In genomic region chr1:132476575-132476927, GRCm38 (mm10) we compare ENCODE assay signal across 8 mouse cellular contexts. TPM values are rescaled to one million over a fixed set of nuclear protein-coding genes. Genes with fewer than 3 reads are reported as not detected.
DNase-seq lines count a peak whose midpoint lies in the region; ATAC-seq and TF ChIP-seq lines count a peak whose summit lies in the region.

No protein-coding gene starts in this region.

- H3K27ac ChIP-seq in cerebellum, adult 2 months (ENCODE audit: insufficient read depth, low read length) = peak overlapping the region; percentile 65; the same call in 1 of the 2 replicates
- 0 out of 2 replicates have a peak overlapping the region, but pooled peaks have one; percentile 33 for H3K27ac ChIP-seq in forebrain, embryonic 14.5 days (ENCODE audit: low read depth, low read length)
- H3K27ac ChIP-seq in liver, embryonic 14.5 days = peak overlapping the region; percentile 16

- WGBS in cerebellum, adult 2 months = 5% methylated on average over 9 of the region's 9 CpGs
- WGBS in forebrain, embryonic 14.5 days = 4% methylated on average over 9 of the region's 9 CpGs
- 4% methylated on average over 9 of the region's 9 CpGs for WGBS in liver, embryonic 14.5 days (ENCODE audit: insufficient replicate concordance)

- peak overlapping the region; percentile 98 for H3K4me3 ChIP-seq in cerebellum, adult 2 months (replicated peaks; ENCODE audit: insufficient read depth, low read depth, low read length)
- peak overlapping the region; percentile 58 for H3K4me3 ChIP-seq in forebrain, embryonic 14.5 days (ENCODE audit: low read depth, low read length)
- H3K4me3 ChIP-seq in liver, embryonic 14.5 days (ENCODE audit: insufficient read depth in 1 of 2, low read depth in 2 of 2, low read length in 2 of 2) = peak overlapping the region; percentile 75 to 92

- no peak for DNase-seq in cerebellum, adult 2 months
- no peak for DNase-seq in cerebellum, adult 9-10 months
- DNase-seq in forebrain, embryonic 14.5 days (ENCODE audit: low spot score) = no peak
- DNase-seq in liver, embryonic 14.5 days (ENCODE audit: low read depth in 3 of 3, low spot score in 3 of 3) = peak in 1 of 3 experiments; percentile 23
- DNase-seq in yolk sac, embryonic 10.5 days (ENCODE audit: low spot score) = no peak
- no peak for DNase-seq in ovary, postnatal 14 days (ENCODE audit: low spot score)
- no peak for DNase-seq in adrenal gland, adult 2 months

- TF ChIP-seq CTCF in cerebellum, adult 2 months (IDR thresholded peaks at IDR 0.05; ENCODE audit: borderline replicate concordance, insufficient read depth, low read depth, low read length) = no peak
- no peak for TF ChIP-seq CTCF in liver, embryonic 14.5 days (IDR thresholded peaks at IDR 0.05; ENCODE audit: low read depth)

- no peaks in the 10 kb centered on the region for H3K27me3 ChIP-seq in cerebellum, adult 2 months (ENCODE audit: control insufficient read depth, insufficient read depth, low read length)
- H3K27me3 ChIP-seq in forebrain, embryonic 14.5 days (replicated peaks; ENCODE audit: control insufficient read depth, insufficient read depth, low read length) = no peaks in the 10 kb centered on the region
- H3K27me3 ChIP-seq in liver, embryonic 14.5 days (ENCODE audit: control insufficient read depth, insufficient read depth, low read length) = no peaks in the 10 kb centered on the region

- peak; percentile 59 for ATAC-seq in CD4-positive, CD25-positive, alpha-beta regulatory T cell, adult 4 months
- no peak; the same call in 1 of the 2 replicates for ATAC-seq in forebrain, embryonic 14.5 days
- ATAC-seq in liver, embryonic 14.5 days (ENCODE audit: insufficient read depth) = peak; percentile 56

- no peaks in the 10 kb centered on the region for H3K36me3 ChIP-seq in forebrain, embryonic 14.5 days (ENCODE audit: control insufficient read depth, insufficient read depth, low read length)
- H3K36me3 ChIP-seq in liver, embryonic 14.5 days (replicated peaks; ENCODE audit: control insufficient read depth, insufficient read depth, low read depth) = no peaks in the 10 kb centered on the region

- no peak for TF ChIP-seq POLR2A in cerebellum, adult 2 months (IDR thresholded peaks at IDR 0.05; ENCODE audit: borderline replicate concordance, insufficient read depth, low read length)

- H3K9me3 ChIP-seq in forebrain, embryonic 14.5 days (replicated peaks; ENCODE audit: control insufficient read depth, low read length) = no peaks in the 10 kb centered on the region
- no peaks in the 10 kb centered on the region for H3K9me3 ChIP-seq in liver, embryonic 14.5 days (ENCODE audit: control insufficient read depth, low read length)

- no peaks in the 10 kb centered on the region; the same call in 1 of the 2 replicates for H3K4me1 ChIP-seq in cerebellum, adult 2 months (ENCODE audit: control insufficient read depth, insufficient read depth, low read length)
- H3K4me1 ChIP-seq in forebrain, embryonic 14.5 days (ENCODE audit: control insufficient read depth, insufficient read depth, low read length) = peaks cover 14% of the 10 kb centered on the region
- H3K4me1 ChIP-seq in liver, embryonic 14.5 days (replicated peaks; ENCODE audit: control insufficient read depth in 2 of 2, insufficient read depth in 2 of 2, low read length in 1 of 2) = peaks cover 8 to 18% of the 10 kb centered on the region in 2 experiments

- no peak for TF ChIP-seq EP300 in liver, embryonic 14.5 days (IDR thresholded peaks at IDR 0.05; ENCODE audit: low read depth)

- H3K9ac ChIP-seq in forebrain, embryonic 14.5 days (ENCODE audit: low read length) = peak overlapping the region; percentile 73
- peak overlapping the region; percentile 86 for H3K9ac ChIP-seq in liver, embryonic 14.5 days (replicated peaks)

- H3K4me2 ChIP-seq in forebrain, embryonic 14.5 days (ENCODE audit: low read length) = peak overlapping the region; percentile 82
- H3K4me2 ChIP-seq in liver, embryonic 14.5 days (ENCODE audit: low read depth) = peak overlapping the region; percentile 69

RNA-seq across cellular contexts. Expression of gene Rbbp5, which starts 0.6 kb away (rescaled TPM):
- 68.1 and 72.4 TPM in 2 replicates for polyA plus RNA-seq in cerebellum, adult 2 months (2012; rRNA removed)
- polyA plus RNA-seq in CD4-positive, CD25-positive, alpha-beta regulatory T cell, adult 4 months (2017; shearing (Covaris generic)) = 10 to 100 TPM; 34.8 to 40.9 TPM
- 46.5 and 53.7 TPM in 2 replicates for polyA plus RNA-seq in forebrain, embryonic 14.5 days (2014; fragmentation: Nextera tagmentation; extraction: Ambion mirVana)
- polyA plus RNA-seq in liver, embryonic 14.5 days (2012; rRNA removed) = 13.0 and 16.3 TPM in 2 replicates
- 19.9 and 20.0 TPM in 2 replicates for polyA plus RNA-seq in liver, embryonic 14.5 days (2014; fragmentation: Nextera tagmentation; extraction: Ambion mirVana)
- total RNA-seq in adrenal gland, adult 2 months (2021) = 10 to 100 TPM; 33.1 to 40.2 TPM
- 4.5 and 5.0 TPM in 2 replicates for polyA plus RNA-seq in adrenal gland, adult 2 months (2012; rRNA removed)

RNA-seq across cellular contexts. Expression of gene Tmem81, which starts 29.5 kb away (rescaled TPM):
- 5.3 and 6.1 TPM in 2 replicates for polyA plus RNA-seq in cerebellum, adult 2 months (2012; rRNA removed)
- polyA plus RNA-seq in CD4-positive, CD25-positive, alpha-beta regulatory T cell, adult 4 months (2017; shearing (Covaris generic)) = 1 to 10 TPM; 6.2 to 9.3 TPM
- 0.74 and 1.1 TPM in 2 replicates for polyA plus RNA-seq in forebrain, embryonic 14.5 days (2014; fragmentation: Nextera tagmentation; extraction: Ambion mirVana)
- polyA plus RNA-seq in liver, embryonic 14.5 days (2012; rRNA removed) = 1.1 and 1.3 TPM in 2 replicates
- 0.66 and 0.88 TPM in 2 replicates for polyA plus RNA-seq in liver, embryonic 14.5 days (2014; fragmentation: Nextera tagmentation; extraction: Ambion mirVana)
- 1 to 10 TPM; 3.3 to 5.4 TPM for total RNA-seq in adrenal gland, adult 2 months (2021)
- polyA plus RNA-seq in adrenal gland, adult 2 months (2012; rRNA removed) = 1.5 and 1.7 TPM in 2 replicates

RNA-seq across cellular contexts. Expression of gene Dstyk, which starts 59.2 kb away (rescaled TPM):
- 32.6 and 36.5 TPM in 2 replicates for polyA plus RNA-seq in cerebellum, adult 2 months (2012; rRNA removed)
- 1 to 10 TPM; 4.9 to 7.1 TPM for polyA plus RNA-seq in CD4-positive, CD25-positive, alpha-beta regulatory T cell, adult 4 months (2017; shearing (Covaris generic))
- polyA plus RNA-seq in forebrain, embryonic 14.5 days (2014; fragmentation: Nextera tagmentation; extraction: Ambion mirVana) = 7.7 and 8.9 TPM in 2 replicates
- 3.3 and 4.0 TPM in 2 replicates for polyA plus RNA-seq in liver, embryonic 14.5 days (2012; rRNA removed)
- polyA plus RNA-seq in liver, embryonic 14.5 days (2014; fragmentation: Nextera tagmentation; extraction: Ambion mirVana) = 3.6 TPM in 2 replicates
- total RNA-seq in adrenal gland, adult 2 months (2021) = 10 to 100 TPM; 19.9 to 23.7 TPM
- 11.7 and 15.5 TPM in 2 replicates for polyA plus RNA-seq in adrenal gland, adult 2 months (2012; rRNA removed)
